Mouse (Mus musculus): ENCODE measurements around the gene Wdr46.

DNA sequence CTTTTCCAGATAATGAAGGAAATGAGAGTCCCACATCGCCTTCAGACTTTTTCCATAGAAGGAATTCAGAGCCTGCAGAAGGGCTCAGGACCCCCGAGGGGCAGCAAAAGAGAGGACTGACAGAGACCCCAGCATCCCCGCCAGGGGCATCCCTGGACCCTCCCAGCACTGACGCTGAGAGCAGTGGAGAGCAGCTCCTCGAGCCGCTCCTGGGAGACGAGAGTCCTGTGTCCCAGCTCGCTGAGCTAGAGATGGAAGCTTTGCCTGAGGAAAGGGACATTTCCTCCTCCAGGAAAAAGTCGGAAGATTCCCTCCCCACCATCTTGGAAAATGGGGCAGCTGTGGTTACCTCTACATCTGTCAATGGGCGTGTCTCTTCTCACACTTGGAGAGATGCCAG, 27.2 kb upstream of the Wdr46 start:
- TF ChIP-seq POLR2A (IDR thresholded peaks at IDR 0.05; ENCODE audit: low read depth, low read length) (no peak), CTCF (IDR thresholded peaks at IDR 0.05; ENCODE audit: extremely low read depth, insufficient read length, insufficient replicate concordance, low read depth, low read length) (no peak)
